Mouse (Mus musculus) megakaryocyte, embryonic 14.5 days (primary cell): ENCODE data around the gene Wbp1l. TPM values are rescaled to one million over a fixed set of nuclear protein-coding genes. Genes with fewer than 3 reads are reported as not detected.
"Not testable (repeated sequence)": the region's sequence is repeated elsewhere in the genome, so short reads cannot be mapped to it uniquely, and the experiment has no call there.

Experiments
- H3K27me3 ChIP-seq: replicated peaks from 2 replicates; pipeline ENCODE3; 2012; ENCODE audit warnings: inconsistent platforms
- H3K36me3 ChIP-seq: replicated peaks from 2 replicates; pipeline ENCODE3; 2012; ENCODE audit warnings: low read length, inconsistent platforms, mixed read lengths
- H3K4me1 ChIP-seq: 2 replicates; pipeline ENCODE4 v1.6.1; 2012; ENCODE audit warnings: inconsistent platforms
- H3K4me3 ChIP-seq: replicated peaks from 2 replicates; pipeline ENCODE3; 2012; ENCODE audit warnings: moderate library complexity, mild to moderate bottlenecking, inconsistent platforms
- H3K9me3 ChIP-seq: 2 replicates; pipeline ENCODE4 v1.6.1; 2012; ENCODE audit warnings: inconsistent platforms
- FLI1 ChIP-seq: IDR thresholded peaks from 2 replicates; pipeline ENCODE4 v1.6.1; 2012; ENCODE audit warnings: low read length, inconsistent platforms, mixed read lengths
- GATA1 ChIP-seq: IDR thresholded peaks from 3 replicates; pipeline ENCODE4 v1.6.1; 2012; ENCODE audit warnings: mixed read lengths, low read length, inconsistent platforms, borderline replicate concordance
- polyA plus RNA-seq: library from polyadenylated mRNA; stranded (reverse); fragments of >175 nt; gene quantifications from 2 replicates; pipeline ENCODE4 v1.2.3, GENCODE M21; 2012; ENCODE audit warnings: low replicate concordance; ENCODE audit not compliant: insufficient read depth

The Wbp1l gene
- polyA plus RNA-seq: 43.5 and 51.0 TPM in 2 replicates

DNA sequence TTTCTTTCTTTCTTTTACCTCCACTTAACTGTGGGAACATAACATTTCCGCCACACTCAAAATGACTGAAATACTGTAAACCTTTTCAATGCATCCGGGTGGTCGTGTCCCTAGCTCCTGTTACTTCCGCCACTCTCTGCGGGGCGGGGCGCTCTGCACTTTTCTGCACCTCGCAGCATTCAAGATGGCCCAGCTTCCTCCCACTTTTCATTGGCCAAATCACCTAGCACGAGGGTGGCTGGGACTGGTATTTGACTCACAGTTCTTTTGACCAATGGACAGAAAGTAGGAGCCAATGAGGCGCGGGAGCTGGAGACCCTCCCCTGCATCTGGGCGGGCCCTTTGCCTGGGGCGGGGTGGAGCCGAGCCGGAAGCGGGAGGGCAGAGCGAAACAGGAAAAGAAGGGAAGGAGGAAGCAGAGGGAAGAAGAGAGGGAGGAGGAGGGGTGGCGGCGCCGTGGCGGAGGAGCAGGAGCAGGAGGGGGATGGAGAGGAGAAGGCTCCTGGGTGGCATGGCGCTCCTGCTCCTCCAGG lies at the start of gene Wbp1l:
Gene Wbp1l, plus strand, starts transcription at position 365 of the 533 bp plus-strand sequence.
- Histone ChIP-seq H3K4me1 (peaks cover 65% of the 10 kb centered on the region), H3K9me3 (no peaks in the 10 kb centered on the region), H3K4me3 (peak within 1 kb of the TSS; percentile 92), H3K27me3 (no peaks in the 10 kb centered on the region), H3K36me3 (peaks cover 36% of the 10 kb centered on the region)
- TF ChIP-seq GATA1 (no peak), FLI1 (no peak)

DNA sequence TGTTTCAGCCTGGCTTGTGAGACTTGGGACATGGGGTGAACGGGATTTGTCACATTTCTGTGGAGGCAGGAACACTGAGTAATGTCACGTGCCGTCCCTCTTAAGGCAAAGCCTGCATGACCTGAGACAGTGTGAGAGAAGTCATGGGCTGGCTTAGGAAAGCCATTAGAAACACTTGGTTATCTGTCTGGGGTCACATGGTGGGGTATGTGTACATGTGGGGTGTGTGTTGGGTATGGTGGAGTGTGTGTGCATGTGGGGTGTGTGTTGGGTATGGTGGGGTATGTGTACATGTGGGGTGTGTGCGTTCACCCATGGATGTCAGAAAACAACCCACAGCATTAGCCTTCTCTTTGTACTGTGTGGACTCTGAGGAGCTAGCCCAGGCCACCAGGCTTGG lies 48.5 kb upstream of the Wbp1l start:
- TF ChIP-seq FLI1 (no peak), GATA1 (no peak)
- no peak overlapping the region for H3K4me3 ChIP-seq
- no peaks in the 10 kb centered on the region for H3K27me3 ChIP-seq
- no peaks in the 10 kb centered on the region for H3K9me3 ChIP-seq
- peaks cover 52% of the 10 kb centered on the region for H3K4me1 ChIP-seq
- peaks cover 31% of the 10 kb centered on the region for H3K36me3 ChIP-seq

DNA sequence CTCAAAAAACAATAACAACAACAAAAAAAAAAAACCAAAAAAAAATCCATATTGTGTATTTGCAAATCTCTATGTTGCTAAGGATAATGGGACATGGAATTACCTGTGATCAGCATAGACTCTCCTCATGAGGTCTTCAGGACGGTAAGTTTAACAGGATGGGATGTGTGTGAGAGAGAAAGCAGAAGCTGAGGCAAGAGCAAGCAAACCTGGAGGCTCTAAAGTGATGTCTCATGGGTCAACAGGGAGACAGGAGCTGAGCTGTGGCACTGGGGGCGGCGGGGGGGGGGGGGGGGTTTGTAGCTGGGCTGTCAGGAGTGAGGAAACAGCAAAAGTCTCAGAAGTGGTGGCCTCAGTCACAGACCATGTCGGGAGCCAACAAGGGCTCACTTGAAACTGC lies 46.4 kb upstream of the Wbp1l start:
- TF ChIP-seq FLI1 (no peak), GATA1 (no peak)
- H3K9me3 ChIP-seq: no peaks in the 10 kb centered on the region
- H3K36me3 ChIP-seq: peaks cover 44% of the 10 kb centered on the region
- peaks cover 50% of the 10 kb centered on the region for H3K4me1 ChIP-seq
- H3K27me3 ChIP-seq: no peaks in the 10 kb centered on the region
- H3K4me3 ChIP-seq: no peak overlapping the region

DNA sequence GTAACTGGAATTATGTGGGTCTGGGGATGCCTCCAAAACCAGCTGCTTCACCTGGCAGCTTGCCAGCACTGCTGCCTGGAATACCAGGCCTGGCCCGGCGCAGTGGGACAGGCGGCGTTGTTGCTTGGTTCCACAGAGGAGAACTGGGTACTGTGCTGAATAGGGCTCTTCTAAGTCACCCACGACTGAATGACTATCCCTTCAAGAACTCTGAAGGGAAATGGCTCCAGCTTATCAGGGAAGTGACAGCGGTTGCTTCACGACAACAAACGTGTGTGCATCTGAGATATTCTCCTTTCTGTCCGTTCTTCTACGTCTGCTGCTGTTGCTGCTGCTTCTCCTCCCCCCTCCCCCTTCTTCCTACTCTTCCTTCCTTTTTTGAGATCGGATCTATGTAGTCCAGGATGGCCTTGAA lies 45.3 kb upstream of the Wbp1l start:
- H3K4me1 ChIP-seq: peaks cover 58% of the 10 kb centered on the region
- H3K27me3 ChIP-seq: no peaks in the 10 kb centered on the region
- peaks cover 48% of the 10 kb centered on the region for H3K36me3 ChIP-seq
- TF ChIP-seq FLI1: no peak
- peak; percentile 35; the same call in 1 of the 3 replicates for TF ChIP-seq GATA1
- no peaks in the 10 kb centered on the region for H3K9me3 ChIP-seq
- H3K4me3 ChIP-seq: peak overlapping the region; percentile 80

DNA sequence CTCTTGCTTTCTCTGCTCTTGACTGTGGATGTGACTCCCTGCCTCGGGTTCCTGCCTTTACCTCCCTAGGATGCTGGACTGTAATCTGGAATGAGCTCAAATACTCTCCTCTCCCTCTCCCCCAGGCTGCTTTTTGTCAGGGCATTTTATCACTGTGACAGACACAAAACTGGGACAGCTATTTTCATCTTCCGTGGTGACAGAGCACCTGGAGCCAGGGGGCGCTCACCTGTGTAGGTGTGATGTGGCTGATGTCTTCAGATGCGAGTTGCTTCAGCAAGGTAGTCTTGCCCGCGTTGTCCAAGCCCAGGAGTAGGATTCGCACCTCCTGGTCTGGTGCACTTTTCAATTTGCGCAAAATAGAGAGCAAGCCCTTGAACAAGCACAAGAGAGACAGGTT lies 40.9 kb upstream of the Wbp1l start:
- Histone ChIP-seq H3K27me3 (no peaks in the 10 kb centered on the region), H3K4me3 (no peak overlapping the region), H3K36me3 (peaks cover 34% of the 10 kb centered on the region), H3K9me3 (no peaks in the 10 kb centered on the region), H3K4me1 (peaks cover 63% of the 10 kb centered on the region)
- TF ChIP-seq FLI1 (no peak), GATA1 (no peak)

DNA sequence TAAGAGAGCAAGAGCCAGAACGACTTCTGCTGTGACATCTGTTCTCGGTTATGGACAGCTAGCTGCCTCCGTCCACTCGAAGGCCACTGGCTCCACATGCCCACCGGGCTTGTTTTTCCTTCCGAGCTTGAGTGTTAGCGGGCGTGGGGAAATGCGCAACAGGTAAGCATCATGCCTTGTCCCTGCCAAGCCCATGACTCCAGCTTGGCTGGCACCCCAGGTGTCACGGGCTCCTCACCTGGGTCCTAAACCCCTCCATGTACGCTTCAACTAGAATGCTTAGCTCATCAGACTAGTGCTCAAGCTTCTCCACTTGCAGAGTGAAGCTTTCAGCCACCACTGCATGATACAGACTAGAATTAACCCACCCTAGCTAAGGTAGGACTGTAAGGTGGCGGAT lies 40.3 kb upstream of the Wbp1l start:
- no peaks in the 10 kb centered on the region for H3K27me3 ChIP-seq
- H3K4me1 ChIP-seq: peaks cover 60% of the 10 kb centered on the region
- peaks cover 34% of the 10 kb centered on the region for H3K36me3 ChIP-seq
- no peak overlapping the region for H3K4me3 ChIP-seq
- H3K9me3 ChIP-seq: no peaks in the 10 kb centered on the region
- TF ChIP-seq GATA1 (no peak), FLI1 (no peak)

DNA sequence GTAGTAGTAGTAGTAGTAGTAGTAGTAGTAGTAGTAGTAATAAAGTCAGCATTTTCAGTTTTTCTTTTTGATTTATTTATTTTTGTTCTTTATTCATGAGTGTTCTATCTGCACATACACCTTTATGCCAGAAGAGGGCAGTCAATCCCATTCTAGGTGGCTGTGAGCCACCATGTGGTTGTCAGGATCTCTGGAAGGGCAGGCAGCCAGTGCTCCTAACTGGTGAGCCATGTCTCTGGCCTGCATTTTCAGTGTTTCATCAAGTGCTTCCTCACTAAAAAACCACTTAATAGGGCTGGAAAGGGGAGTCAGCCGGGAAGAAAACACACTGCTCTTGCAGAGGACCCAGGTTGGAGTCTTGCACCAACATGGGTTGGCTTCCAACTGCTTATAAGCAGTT lies 36.8 kb upstream of the Wbp1l start:
- Histone ChIP-seq H3K9me3 (no peaks in the 10 kb centered on the region), H3K27me3 (no peaks in the 10 kb centered on the region), H3K4me3 (no peak overlapping the region), H3K36me3 (peaks cover 15% of the 10 kb centered on the region), H3K4me1 (peaks cover 39% of the 10 kb centered on the region)
- TF ChIP-seq GATA1 (no peak), FLI1 (no peak)

DNA sequence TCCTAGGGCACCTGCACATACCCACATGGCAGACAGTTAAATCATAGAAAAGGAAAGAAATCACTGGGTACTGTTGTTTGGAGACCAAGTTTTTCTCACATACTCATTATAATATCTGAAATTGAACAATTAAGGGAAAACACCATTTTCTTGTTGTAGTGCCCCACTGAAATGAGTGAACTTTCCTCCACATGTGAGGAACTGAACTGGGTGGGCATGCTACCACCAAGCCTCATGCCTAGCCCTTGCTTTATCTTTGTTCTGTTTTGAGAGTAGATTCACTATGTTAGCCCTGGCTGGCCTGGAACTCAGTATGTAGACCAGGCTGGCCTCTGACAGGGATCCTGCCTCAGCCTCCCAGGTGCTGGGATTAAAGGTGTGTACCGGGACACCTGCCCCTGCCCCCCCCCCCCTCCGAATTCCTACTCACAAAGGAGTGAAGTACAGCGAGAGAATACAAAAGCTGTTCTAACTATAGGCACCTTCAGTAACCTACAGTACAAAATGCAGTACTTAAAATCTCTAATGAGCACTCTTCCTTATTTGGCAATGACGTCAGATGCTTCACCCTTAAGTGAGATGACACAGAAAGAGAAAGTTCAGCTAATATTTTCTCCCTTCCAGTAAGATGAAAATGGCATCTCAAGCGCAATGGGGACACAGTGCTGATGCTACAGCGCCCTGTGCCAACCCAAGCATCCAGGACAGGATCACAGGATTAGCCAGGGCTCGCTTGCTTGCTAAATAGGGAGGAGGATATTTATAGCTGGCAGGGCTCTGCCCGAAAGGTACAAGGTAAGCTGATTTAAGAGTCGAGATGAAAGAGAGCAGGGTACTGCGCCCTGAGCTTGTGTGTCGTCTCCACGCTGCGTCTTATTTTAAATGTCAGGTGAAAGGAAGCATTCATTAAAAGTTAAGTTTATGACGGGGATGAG lies 36.0 kb upstream of the Wbp1l start:
- H3K9me3 ChIP-seq: no peaks in the 10 kb centered on the region
- peaks cover 37% of the 10 kb centered on the region for H3K4me1 ChIP-seq
- H3K27me3 ChIP-seq: no peaks in the 10 kb centered on the region
- no peak overlapping the region for H3K4me3 ChIP-seq
- peaks cover 8% of the 10 kb centered on the region for H3K36me3 ChIP-seq
- no peak for TF ChIP-seq GATA1

DNA sequence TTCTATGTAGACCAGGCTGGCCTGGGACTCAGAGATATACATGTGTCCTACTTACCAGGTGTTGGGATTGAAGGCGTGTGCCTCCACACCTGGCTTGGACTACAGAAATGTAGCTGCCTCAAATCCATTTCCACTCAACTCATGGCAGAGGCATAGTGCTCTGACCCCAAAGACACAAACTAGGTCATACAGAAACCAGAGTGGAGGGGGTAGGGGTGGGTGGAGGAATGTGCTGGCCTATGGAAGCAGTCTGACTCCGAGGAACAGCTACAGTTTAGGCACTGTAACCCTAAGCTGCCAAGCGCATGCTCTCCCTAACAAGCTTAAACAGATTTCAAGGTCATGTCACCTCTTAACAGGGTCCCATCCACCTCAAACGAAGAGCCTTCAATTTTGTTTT lies 35.3 kb upstream of the Wbp1l start:
- no peak for TF ChIP-seq GATA1
- no peak for TF ChIP-seq FLI1
- H3K4me1 ChIP-seq: peaks cover 30% of the 10 kb centered on the region
- peaks cover 4% of the 10 kb centered on the region for H3K36me3 ChIP-seq
- no peaks in the 10 kb centered on the region for H3K27me3 ChIP-seq
- H3K9me3 ChIP-seq: no peaks in the 10 kb centered on the region
- H3K4me3 ChIP-seq: no peak overlapping the region

DNA sequence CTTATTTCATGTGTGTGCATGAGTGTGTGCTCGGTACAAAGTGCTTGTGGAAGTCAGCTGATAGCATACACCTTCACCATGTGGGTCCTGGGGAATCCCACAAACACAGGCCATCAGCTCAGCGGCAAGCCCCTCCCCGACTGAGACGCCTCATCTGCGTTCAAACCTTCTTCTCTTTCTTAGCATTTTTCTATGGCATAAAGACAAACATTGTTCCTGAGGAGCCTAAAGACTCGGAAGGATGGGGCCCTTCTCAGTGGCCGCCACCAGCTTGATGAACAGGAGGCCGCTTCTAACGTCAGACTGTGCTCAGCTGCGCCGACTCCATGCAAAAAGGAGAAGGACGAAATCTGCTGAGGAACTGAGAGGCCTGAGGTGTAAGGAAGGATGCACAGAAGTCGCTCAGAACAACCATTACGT lies 34.8 kb upstream of the Wbp1l start:
- H3K27me3 ChIP-seq: no peaks in the 10 kb centered on the region
- H3K4me1 ChIP-seq: peaks cover 26% of the 10 kb centered on the region
- H3K9me3 ChIP-seq: no peaks in the 10 kb centered on the region
- H3K36me3 ChIP-seq: peaks cover 4% of the 10 kb centered on the region
- TF ChIP-seq GATA1 (no peak), FLI1 (no peak)
- no peak overlapping the region for H3K4me3 ChIP-seq

DNA sequence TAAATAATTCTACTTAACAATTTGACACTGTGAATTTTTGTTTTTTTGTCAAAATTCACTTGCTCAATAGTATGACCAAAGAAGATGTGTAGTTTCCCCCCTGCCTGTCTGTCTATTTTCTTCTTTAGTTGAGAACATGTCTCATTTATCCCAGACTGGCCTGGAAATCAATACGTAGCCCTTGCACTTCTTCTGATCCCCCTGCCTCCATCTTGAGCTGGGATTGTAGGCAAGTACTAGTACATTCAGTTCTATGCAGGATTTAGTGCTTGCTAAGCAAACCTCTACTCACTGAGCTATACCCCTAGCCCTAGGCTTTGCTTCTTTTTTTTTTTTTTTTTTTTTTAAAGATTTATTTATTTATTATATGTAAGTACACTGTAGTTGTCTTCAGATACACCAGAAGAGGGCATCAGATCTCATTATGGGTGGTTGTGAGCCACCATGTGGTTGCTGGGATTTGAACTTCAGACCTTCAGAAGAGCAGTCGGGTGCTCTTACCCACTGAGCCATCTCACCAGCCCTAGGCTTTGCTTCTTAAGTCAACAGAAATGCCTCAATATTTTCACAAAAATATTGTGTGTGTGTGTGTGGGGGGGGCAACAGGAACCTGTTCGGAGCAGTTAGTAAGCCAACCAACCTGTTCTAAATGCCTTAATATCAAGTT lies 27.5 kb upstream of the Wbp1l start:
- not testable (repeated sequence) for H3K27me3 ChIP-seq, H3K4me3 ChIP-seq, H3K9me3 ChIP-seq, H3K36me3 ChIP-seq
- H3K4me1 ChIP-seq: peaks cover 21% of the 10 kb centered on the region
